Mouse (Mus musculus): ENCODE measurements around the gene Bcor.

- no peak for TF ChIP-seq CTCF (IDR thresholded peaks at IDR 0.05; ENCODE audit: low read depth, low read length)
- TF ChIP-seq POLR2A (IDR thresholded peaks at IDR 0.05; ENCODE audit: extremely low read depth, insufficient read depth, low read length), result no peak
These were observed 171.8 kb downstream of the Bcor start for GRCm38 (mm10) chrX:11988191-11988896.

All from liver, adult 2 months (tissue).